Mouse (Mus musculus): ENCODE measurements at regions not wholly inside any gene's neighbourhood (a gene's known extent, or its start where the extent isn't known, plus 50 kb on each side); places are given as distances from the start of the nearest gene placed in this dataset.
"Not testable (repeated sequence)": the region's sequence is repeated elsewhere in the genome, so short reads cannot be mapped to it uniquely, and the experiment has no call there.

GRCm38 (mm10) chr12:117327086-117327485 lies 189.2 kb upstream of the Rapgef5 start:
- DNase-seq, result not testable (repeated sequence)

- DNase-seq, result no peak
Observed at GRCm38 (mm10) chr12:117330418-117330817, 185.9 kb upstream of the Rapgef5 start.

GRCm38 (mm10) chr12:117336856-117337255 lies 179.4 kb upstream of the Rapgef5 start:
- DNase-seq, result no peak

- DNase-seq, result no peak
Observed at GRCm38 (mm10) chr12:117342321-117342720, 174.0 kb upstream of the Rapgef5 start.

- DNase-seq, result no peak
Observed at GRCm38 (mm10) chr12:117343121-117343520, 173.2 kb upstream of the Rapgef5 start.

- not testable (repeated sequence) for DNase-seq
Observed at GRCm38 (mm10) chr12:117343605-117344004, 172.7 kb upstream of the Rapgef5 start.

GRCm38 (mm10) chr12:117344266-117345087 lies 171.8 kb upstream of the Rapgef5 start:
- no peak for DNase-seq

GRCm38 (mm10) chr12:117345088-117345977 lies 170.9 kb upstream of the Rapgef5 start:
- no peak for DNase-seq

GRCm38 (mm10) chr12:117346091-117346490 lies 170.2 kb upstream of the Rapgef5 start:
- DNase-seq, result no peak

GRCm38 (mm10) chr12:117347135-117347534 lies 169.1 kb upstream of the Rapgef5 start:
- DNase-seq, result no peak

GRCm38 (mm10) chr12:117348516-117348915 lies 167.8 kb upstream of the Rapgef5 start:
- DNase-seq, result no peak

GRCm38 (mm10) chr12:117351900-117352299 lies 164.4 kb upstream of the Rapgef5 start:
- DNase-seq, result no peak

- DNase-seq, result no peak
Observed at GRCm38 (mm10) chr12:117352511-117352910, 163.8 kb upstream of the Rapgef5 start.

GRCm38 (mm10) chr12:117352938-117353337 lies 163.3 kb upstream of the Rapgef5 start:
- DNase-seq, result peak; percentile 21 to 38

GRCm38 (mm10) chr12:117357811-117358210 lies 158.5 kb upstream of the Rapgef5 start:
- DNase-seq, result no peak

- DNase-seq, result no peak
Observed at GRCm38 (mm10) chr12:117358891-117359290, 157.4 kb upstream of the Rapgef5 start.

- no peak for DNase-seq
Observed at GRCm38 (mm10) chr12:117360215-117360614, 156.1 kb upstream of the Rapgef5 start.

- no peak for DNase-seq
Observed at GRCm38 (mm10) chr12:117361826-117362225, 154.5 kb upstream of the Rapgef5 start.

- not testable (repeated sequence) for DNase-seq
Observed at GRCm38 (mm10) chr12:117363457-117363856, 152.8 kb upstream of the Rapgef5 start.

GRCm38 (mm10) chr12:117365181-117365580 lies 151.1 kb upstream of the Rapgef5 start:
- no peak for DNase-seq

GRCm38 (mm10) chr12:117365876-117366275 lies 150.4 kb upstream of the Rapgef5 start:
- DNase-seq, result no peak

- no peak for DNase-seq
Observed at GRCm38 (mm10) chr12:117378297-117378887, 137.9 kb upstream of the Rapgef5 start.
